Mouse (Mus musculus): ENCODE data around the gene Efcab2.
"Not testable (repeated sequence)": the region's sequence is repeated elsewhere in the genome, so short reads cannot be mapped to it uniquely, and the experiment has no call there.

The Efcab2 gene

GRCm38 (mm10) chr1:178405445-178405911 lies 407 bp upstream of the Efcab2 start:
- peak; percentile 87 for DNase-seq (ENCODE audit: low spot score)

GRCm38 (mm10) chr1:178406765-178407645 lies 1.1 kb downstream of the Efcab2 start:
- no peak for DNase-seq (ENCODE audit: low spot score)

GRCm38 (mm10) chr1:178407651-178408050 lies 1.8 kb downstream of the Efcab2 start:
- DNase-seq (ENCODE audit: low spot score): no peak

GRCm38 (mm10) chr1:178408901-178409361 lies 3.0 kb downstream of the Efcab2 start:
- no peak for DNase-seq (ENCODE audit: low spot score)

GRCm38 (mm10) chr1:178413367-178413766 lies 7.5 kb downstream of the Efcab2 start:
- not testable (repeated sequence) for DNase-seq (ENCODE audit: low spot score)

GRCm38 (mm10) chr1:178419608-178420007 lies 13.7 kb downstream of the Efcab2 start:
- DNase-seq (ENCODE audit: low spot score): no peak

GRCm38 (mm10) chr1:178423662-178424061 lies 17.8 kb downstream of the Efcab2 start:
- no peak for DNase-seq (ENCODE audit: low spot score)

GRCm38 (mm10) chr1:178431619-178432444 lies 25.9 kb downstream of the Efcab2 start:
- DNase-seq (ENCODE audit: low spot score): no peak

- no peak for DNase-seq (ENCODE audit: low spot score)
These were observed 27.7 kb downstream of the Efcab2 start for GRCm38 (mm10) chr1:178433619-178434018.

- no peak for DNase-seq (ENCODE audit: low spot score)
These were observed 38.5 kb downstream of the Efcab2 start for GRCm38 (mm10) chr1:178444407-178444806.

- DNase-seq (ENCODE audit: low spot score): no peak
These were observed 41.2 kb downstream of the Efcab2 start for GRCm38 (mm10) chr1:178447036-178447435.

GRCm38 (mm10) chr1:178448271-178448744 lies 42.4 kb downstream of the Efcab2 start:
- DNase-seq (ENCODE audit: low spot score): no peak

GRCm38 (mm10) chr1:178449172-178449571 lies 43.3 kb downstream of the Efcab2 start:
- peak; percentile 91 for DNase-seq (ENCODE audit: low spot score)

GRCm38 (mm10) chr1:178449933-178450332 lies 44.0 kb downstream of the Efcab2 start:
- DNase-seq (ENCODE audit: low spot score): no peak

GRCm38 (mm10) chr1:178454125-178454524 lies 48.2 kb downstream of the Efcab2 start:
- no peak for DNase-seq (ENCODE audit: low spot score)

- DNase-seq (ENCODE audit: low spot score): no peak
These were observed 49.2 kb downstream of the Efcab2 start for GRCm38 (mm10) chr1:178455120-178455519.

GRCm38 (mm10) chr1:178458029-178458428 lies 52.1 kb downstream of the Efcab2 start:
- DNase-seq (ENCODE audit: low spot score): no peak

- peak; percentile 93 for DNase-seq (ENCODE audit: low spot score)
These were observed 57.8 kb downstream of the Efcab2 start for GRCm38 (mm10) chr1:178463712-178464111.

GRCm38 (mm10) chr1:178464140-178464539 lies 58.3 kb downstream of the Efcab2 start:
- DNase-seq (ENCODE audit: low spot score): no peak

GRCm38 (mm10) chr1:178467594-178467993 lies 61.7 kb downstream of the Efcab2 start:
- no peak for DNase-seq (ENCODE audit: low spot score)

GRCm38 (mm10) chr1:178468280-178468679 lies 62.4 kb downstream of the Efcab2 start:
- peak; percentile 78 for DNase-seq (ENCODE audit: low spot score)

- DNase-seq (ENCODE audit: low spot score): no peak
These were observed 78.0 kb downstream of the Efcab2 start for GRCm38 (mm10) chr1:178483854-178484253.

Data from embryo, embryonic 10.5 days (tissue).